Mouse (Mus musculus): ENCODE data around the gene Plxna2. TPM values are rescaled to one million over a fixed set of nuclear protein-coding genes. Genes with fewer than 3 reads are reported as not detected.

Gene Plxna2
- total and polyA plus RNA-seq, 2 experiments from 2014 or later, result 9.9 to 43.6 TPM

- Histone ChIP-seq H3K27ac (ENCODE audit: low read depth, low read length) (no peak overlapping the region), H3K27me3 (ENCODE audit: insufficient read depth, low read length) (no peaks in the 10 kb centered on the region), H3K4me3 (ENCODE audit: low read depth, low read length) (no peak overlapping the region), H3K9me3 (ENCODE audit: low read length) (no peaks in the 10 kb centered on the region), H3K36me3 (ENCODE audit: insufficient read depth, low read length) (no peaks in the 10 kb centered on the region), H3K4me1 (ENCODE audit: insufficient read depth, low read length) (no peaks in the 10 kb centered on the region), H3K9ac (replicated peaks; ENCODE audit: low read length, poor library complexity, severe bottlenecking) (no peak overlapping the region), H3K4me2 (ENCODE audit: low read depth, low read length, poor library complexity, severe bottlenecking) (no peak overlapping the region)
- 72% methylated on average over 1 of the region's 1 CpGs for WGBS
- TF ChIP-seq CTCF (IDR thresholded peaks at IDR 0.05), result no peak
- no peak for ATAC-seq (ENCODE audit: low FRiP score)
- DNase-seq (ENCODE audit: low spot score), result no peak
These were observed 5.4 kb upstream of the Plxna2 start for GRCm38 (mm10) chr1:194612628-194613027.

GRCm38 (mm10) chr1:194613271-194613834 lies 4.7 kb upstream of the Plxna2 start:
- ATAC-seq (ENCODE audit: low FRiP score), result 0 out of 2 replicates have a peak, but pooled peaks have one; percentile 38
- no peak overlapping the region for H3K27ac ChIP-seq (ENCODE audit: low read depth, low read length)
- DNase-seq (ENCODE audit: low spot score), result peak; percentile 61
- TF ChIP-seq CTCF (IDR thresholded peaks at IDR 0.05), result no peak
- H3K9me3 ChIP-seq (ENCODE audit: low read length), result no peaks in the 10 kb centered on the region
- H3K4me2 ChIP-seq (ENCODE audit: low read depth, low read length, poor library complexity, severe bottlenecking), result no peak overlapping the region
- no peak overlapping the region for H3K9ac ChIP-seq (replicated peaks; ENCODE audit: low read length, poor library complexity, severe bottlenecking)
- no peaks in the 10 kb centered on the region for H3K4me1 ChIP-seq (ENCODE audit: insufficient read depth, low read length)
- no peaks in the 10 kb centered on the region for H3K36me3 ChIP-seq (ENCODE audit: insufficient read depth, low read length)
- H3K27me3 ChIP-seq (ENCODE audit: insufficient read depth, low read length), result no peaks in the 10 kb centered on the region
- WGBS, result 35% methylated on average over 2 of the region's 2 CpGs
- no peak overlapping the region for H3K4me3 ChIP-seq (ENCODE audit: low read depth, low read length)

- TF ChIP-seq CTCF (IDR thresholded peaks at IDR 0.05), result no peak
- Histone ChIP-seq H3K4me1 (ENCODE audit: insufficient read depth, low read length) (no peaks in the 10 kb centered on the region), H3K4me2 (ENCODE audit: low read depth, low read length, poor library complexity, severe bottlenecking) (no peak overlapping the region), H3K4me3 (ENCODE audit: low read depth, low read length) (no peak overlapping the region), H3K9me3 (ENCODE audit: low read length) (no peaks in the 10 kb centered on the region), H3K27me3 (ENCODE audit: insufficient read depth, low read length) (no peaks in the 10 kb centered on the region), H3K36me3 (ENCODE audit: insufficient read depth, low read length) (no peaks in the 10 kb centered on the region), H3K27ac (ENCODE audit: low read depth, low read length) (no peak overlapping the region), H3K9ac (replicated peaks; ENCODE audit: low read length, poor library complexity, severe bottlenecking) (no peak overlapping the region)
- ATAC-seq (ENCODE audit: low FRiP score) (no peak; the same call in 1 of the 2 replicates), DNase-seq (ENCODE audit: low spot score) (peak; percentile 56)
- WGBS, result 75% methylated on average over 5 of the region's 5 CpGs
These were observed 3.8 kb upstream of the Plxna2 start for GRCm38 (mm10) chr1:194613923-194614830.

GRCm38 (mm10) chr1:194616136-194616535 lies 1.9 kb upstream of the Plxna2 start:
- no peak for DNase-seq (ENCODE audit: low spot score)
- 48% methylated on average over 1 of the region's 1 CpGs for WGBS
- H3K27ac ChIP-seq (ENCODE audit: low read depth, low read length), result no peak overlapping the region

GRCm38 (mm10) chr1:194618841-194619311 lies 858 bp downstream of the Plxna2 start:
- peaks cover 5% of the 10 kb centered on the region; the same call in 1 of the 2 replicates for H3K4me1 ChIP-seq (ENCODE audit: insufficient read depth, low read length)
- H3K36me3 ChIP-seq (ENCODE audit: insufficient read depth, low read length), result no peaks in the 10 kb centered on the region
- peak overlapping the region; percentile 88 for H3K4me2 ChIP-seq (ENCODE audit: low read depth, low read length, poor library complexity, severe bottlenecking)
- ATAC-seq (ENCODE audit: low FRiP score), result peak; percentile 76; the same call in 1 of the 2 replicates
- no peaks in the 10 kb centered on the region for H3K27me3 ChIP-seq (ENCODE audit: insufficient read depth, low read length)
- under 1% methylated on average over 19 of the region's 19 CpGs for WGBS
- H3K27ac ChIP-seq (ENCODE audit: low read depth, low read length), result peak overlapping the region; percentile 80
- peak; percentile 81 for TF ChIP-seq CTCF (IDR thresholded peaks at IDR 0.05)
- peak overlapping the region; percentile 85; the same call in 1 of the 2 replicates for H3K9ac ChIP-seq (replicated peaks; ENCODE audit: low read length, poor library complexity, severe bottlenecking)
- H3K4me3 ChIP-seq (ENCODE audit: low read depth, low read length), result peak overlapping the region; percentile 94
- H3K9me3 ChIP-seq (ENCODE audit: low read length), result no peaks in the 10 kb centered on the region
- peak; percentile 92 for DNase-seq (ENCODE audit: low spot score)

More at GRCm38 (mm10) chr1:194616136-194616535, 1.9 kb upstream of the Plxna2 start:
- no peaks in the 10 kb centered on the region for H3K27me3 ChIP-seq (ENCODE audit: insufficient read depth, low read length)
- no peak for TF ChIP-seq CTCF (IDR thresholded peaks at IDR 0.05)
- H3K9me3 ChIP-seq (ENCODE audit: low read length), result no peaks in the 10 kb centered on the region
- no peak for ATAC-seq (ENCODE audit: low FRiP score)
- H3K4me1 ChIP-seq (ENCODE audit: insufficient read depth, low read length), result no peaks in the 10 kb centered on the region
- H3K4me2 ChIP-seq (ENCODE audit: low read depth, low read length, poor library complexity, severe bottlenecking), result no peak overlapping the region
- H3K9ac ChIP-seq (replicated peaks; ENCODE audit: low read length, poor library complexity, severe bottlenecking), result no peak overlapping the region
- H3K36me3 ChIP-seq (ENCODE audit: insufficient read depth, low read length), result no peaks in the 10 kb centered on the region
- no peak overlapping the region for H3K4me3 ChIP-seq (ENCODE audit: low read depth, low read length)
